Mouse (Mus musculus): ENCODE measurements around the gene Camkk2. TPM values are rescaled to one million over a fixed set of nuclear protein-coding genes. Genes with fewer than 3 reads are reported as not detected.
A peak's percentile ranks its signal among the peaks of the same experiment; 100 is the strongest.

The Camkk2 gene
- total RNA-seq, 2 experiments from 2014 or later, result 192 to 206 TPM

- no peak for DNase-seq (ENCODE audit: low spot score in 2 of 2)
These were observed 31.3 kb downstream of the Camkk2 start for GRCm38 (mm10) chr5:122747950-122748349.

- DNase-seq (ENCODE audit: low spot score in 2 of 2), result no peak
These were observed 35.3 kb downstream of the Camkk2 start for GRCm38 (mm10) chr5:122743880-122744422.

- no peak for DNase-seq (ENCODE audit: low spot score in 2 of 2)
These were observed 42.4 kb downstream of the Camkk2 start for GRCm38 (mm10) chr5:122736761-122737160.

- DNase-seq (ENCODE audit: low spot score in 2 of 2), result no peak
These were observed 43.4 kb downstream of the Camkk2 start for GRCm38 (mm10) chr5:122735853-122736252.

GRCm38 (mm10) chr5:122733881-122734280 is 45.3 kb downstream of the Camkk2 start:
- DNase-seq (ENCODE audit: low spot score in 2 of 2), result no peak

GRCm38 (mm10) chr5:122731991-122732673 is 47.1 kb downstream of the Camkk2 start:
- DNase-seq (ENCODE audit: low spot score in 2 of 2), result no peak

- DNase-seq (ENCODE audit: low spot score in 2 of 2), result peak; percentile 58 to 66
These were observed 47.9 kb downstream of the Camkk2 start for GRCm38 (mm10) chr5:122731321-122731720.

GRCm38 (mm10) chr5:122730776-122731175 is 48.4 kb downstream of the Camkk2 start:
- no peak for DNase-seq (ENCODE audit: low spot score in 2 of 2)

- DNase-seq (ENCODE audit: low spot score in 2 of 2), result no peak
These were observed 52.1 kb downstream of the Camkk2 start for GRCm38 (mm10) chr5:122727096-122727495.

GRCm38 (mm10) chr5:122726595-122726994 is 52.6 kb downstream of the Camkk2 start:
- no peak for DNase-seq (ENCODE audit: low spot score in 2 of 2)

GRCm38 (mm10) chr5:122726068-122726467 is 53.1 kb downstream of the Camkk2 start:
- DNase-seq (ENCODE audit: low spot score in 2 of 2), result peak; percentile 78 to 84

- DNase-seq (ENCODE audit: low spot score in 2 of 2), result no peak
These were observed 53.8 kb downstream of the Camkk2 start for GRCm38 (mm10) chr5:122725453-122725852.

- DNase-seq (ENCODE audit: low spot score in 2 of 2), result no peak
These were observed 60.0 kb downstream of the Camkk2 start for GRCm38 (mm10) chr5:122719168-122719567.

- DNase-seq (ENCODE audit: low spot score in 2 of 2), result no peak
These were observed 60.8 kb downstream of the Camkk2 start for GRCm38 (mm10) chr5:122718400-122718799.

GRCm38 (mm10) chr5:122716793-122717192 is 62.4 kb downstream of the Camkk2 start:
- DNase-seq (ENCODE audit: low spot score in 2 of 2), result no peak

- no peak for DNase-seq (ENCODE audit: low spot score in 2 of 2)
These were observed 63.5 kb downstream of the Camkk2 start for GRCm38 (mm10) chr5:122715723-122716122.

- no peak for DNase-seq (ENCODE audit: low spot score in 2 of 2)
These were observed 70.4 kb downstream of the Camkk2 start for GRCm38 (mm10) chr5:122708819-122709218.

- peak; percentile 75 to 82 for DNase-seq (ENCODE audit: low spot score in 2 of 2)
These were observed 71.7 kb downstream of the Camkk2 start, which contains the start of gene P2rx4 for GRCm38 (mm10) chr5:122707276-122708181. P2rx4 (plus strand) TSS chr5:122707544.

GRCm38 (mm10) chr5:122706917-122707275 is 72.3 kb downstream of the Camkk2 start:
- DNase-seq (ENCODE audit: low spot score in 2 of 2), result no peak

- no peak for DNase-seq (ENCODE audit: low spot score in 2 of 2)
These were observed 74.0 kb downstream of the Camkk2 start for GRCm38 (mm10) chr5:122705174-122705573.

- no peak for DNase-seq (ENCODE audit: low spot score in 2 of 2)
These were observed 74.6 kb downstream of the Camkk2 start for GRCm38 (mm10) chr5:122704571-122704970.

GRCm38 (mm10) chr5:122703574-122703973 is 75.6 kb downstream of the Camkk2 start:
- no peak for DNase-seq (ENCODE audit: low spot score in 2 of 2)

All from left cerebral cortex, adult 18-20 months (tissue).